14 mouse cellular contexts compared by ENCODE assay signal in the genomic region with DNA sequence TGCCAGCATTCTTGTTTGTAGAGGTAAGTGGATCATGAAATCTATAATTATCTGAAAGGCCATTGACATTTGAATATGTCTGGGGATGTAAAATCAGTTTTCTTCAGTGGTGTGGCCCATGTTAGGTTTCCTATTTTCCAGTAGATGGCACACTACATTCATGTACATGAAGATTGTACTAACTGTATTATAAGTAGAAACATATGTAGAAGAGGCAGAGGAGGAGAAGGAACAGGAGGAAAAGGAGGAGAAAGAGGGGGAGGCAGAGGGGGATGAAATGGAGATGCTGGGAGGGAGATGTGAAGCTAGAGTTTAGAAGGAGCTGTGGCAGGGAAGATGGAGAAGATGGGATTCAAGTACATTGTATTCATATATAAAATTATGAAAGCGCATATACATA.
DNase-seq lines count a peak whose midpoint lies in the region; ATAC-seq and TF ChIP-seq lines count a peak whose summit lies in the region.
"Had no signal": no experiment of that assay in that cellular context is flagged by ENCODE, and none has a peak within 500 bp of the region (broad histone marks: within the 10 kb centered on the region; RNA-seq: fewer than 3 reads in every experiment).

No protein-coding gene starts in this region.

- no peak overlapping the region for H3K4me3 ChIP-seq in hindbrain, postnatal 0 days (ENCODE audit: low read length)
- H3K4me3 ChIP-seq in hindbrain, embryonic 12.5 days, result no peak overlapping the region
- H3K4me3 ChIP-seq in lung, embryonic 14.5 days (ENCODE audit: low read depth, low read length), result no peak overlapping the region
- H3K4me3 ChIP-seq in embryonic facial prominence, embryonic 11.5 days (ENCODE audit: low read depth, low read length), result no peak overlapping the region
- no peak overlapping the region for H3K4me3 ChIP-seq in limb, embryonic 14.5 days (replicated peaks; ENCODE audit: low read length)
- H3K4me3 ChIP-seq: gastrocnemius, adult 2 months; heart, embryonic 15.5 days; liver, embryonic 15.5 days; megakaryocyte, embryonic 14.5 days had no signal

- no peak overlapping the region for H3K4me2 ChIP-seq in hindbrain, postnatal 0 days (ENCODE audit: low read depth, low read length)
- no peak overlapping the region for H3K4me2 ChIP-seq in hindbrain, embryonic 12.5 days (replicated peaks)
- H3K4me2 ChIP-seq in lung, embryonic 14.5 days, result no peak overlapping the region
- H3K4me2 ChIP-seq in embryonic facial prominence, embryonic 11.5 days (ENCODE audit: low read depth, low read length), result no peak overlapping the region
- H3K4me2 ChIP-seq in limb, embryonic 14.5 days (replicated peaks; ENCODE audit: low read depth, low read length, severe bottlenecking), result no peak overlapping the region
- H3K4me2 ChIP-seq: heart, embryonic 15.5 days; liver, embryonic 15.5 days had no signal

- H3K36me3 ChIP-seq in hindbrain, postnatal 0 days (ENCODE audit: insufficient read depth, low read length), result no peaks in the 10 kb centered on the region
- no peaks in the 10 kb centered on the region for H3K36me3 ChIP-seq in hindbrain, embryonic 12.5 days
- no peaks in the 10 kb centered on the region for H3K36me3 ChIP-seq in lung, embryonic 14.5 days (ENCODE audit: insufficient read depth)
- no peaks in the 10 kb centered on the region for H3K36me3 ChIP-seq in embryonic facial prominence, embryonic 11.5 days (replicated peaks; ENCODE audit: control insufficient read depth, insufficient read depth, low read depth, low read length)
- no peaks in the 10 kb centered on the region for H3K36me3 ChIP-seq in limb, embryonic 14.5 days (ENCODE audit: control insufficient read depth, insufficient read depth, low read length)
- H3K36me3 ChIP-seq: heart, embryonic 15.5 days; liver, embryonic 15.5 days had no signal

- H3K27me3 ChIP-seq in hindbrain, postnatal 0 days (ENCODE audit: insufficient read depth, low read length), result no peaks in the 10 kb centered on the region
- no peaks in the 10 kb centered on the region for H3K27me3 ChIP-seq in hindbrain, embryonic 12.5 days
- no peaks in the 10 kb centered on the region for H3K27me3 ChIP-seq in lung, embryonic 14.5 days (ENCODE audit: insufficient read depth, low read length)
- no peaks in the 10 kb centered on the region for H3K27me3 ChIP-seq in embryonic facial prominence, embryonic 11.5 days (ENCODE audit: control insufficient read depth, insufficient read depth, low read length)
- H3K27me3 ChIP-seq in limb, embryonic 14.5 days (ENCODE audit: control insufficient read depth, insufficient read depth, low read length), result no peaks in the 10 kb centered on the region
- H3K27me3 ChIP-seq: heart, embryonic 15.5 days; liver, embryonic 15.5 days; megakaryocyte, embryonic 14.5 days had no signal

- H3K9me3 ChIP-seq in hindbrain, postnatal 0 days (ENCODE audit: low read length), result no peaks in the 10 kb centered on the region
- no peaks in the 10 kb centered on the region for H3K9me3 ChIP-seq in hindbrain, embryonic 12.5 days (replicated peaks)
- no peaks in the 10 kb centered on the region for H3K9me3 ChIP-seq in lung, embryonic 14.5 days (ENCODE audit: low read depth, low read length)
- H3K9me3 ChIP-seq in embryonic facial prominence, embryonic 11.5 days (replicated peaks; ENCODE audit: control insufficient read depth, low read length), result no peaks in the 10 kb centered on the region
- H3K9me3 ChIP-seq in limb, embryonic 14.5 days (ENCODE audit: control insufficient read depth, low read length), result no peaks in the 10 kb centered on the region
- H3K9me3 ChIP-seq: heart, embryonic 15.5 days; liver, embryonic 15.5 days had no signal

- no peaks in the 10 kb centered on the region for H3K4me1 ChIP-seq in hindbrain, postnatal 0 days (ENCODE audit: insufficient read depth, low read length)
- H3K4me1 ChIP-seq in hindbrain, embryonic 12.5 days, result no peaks in the 10 kb centered on the region
- H3K4me1 ChIP-seq in lung, embryonic 14.5 days (ENCODE audit: insufficient read depth), result no peaks in the 10 kb centered on the region
- H3K4me1 ChIP-seq in embryonic facial prominence, embryonic 11.5 days (ENCODE audit: control insufficient read depth, insufficient read depth, low read length), result no peaks in the 10 kb centered on the region
- H3K4me1 ChIP-seq in limb, embryonic 14.5 days (ENCODE audit: control insufficient read depth, insufficient read depth, low read length), result no peaks in the 10 kb centered on the region
- H3K4me1 ChIP-seq: heart, embryonic 15.5 days; liver, embryonic 15.5 days; megakaryocyte, embryonic 14.5 days had no signal

- no peak overlapping the region for H3K27ac ChIP-seq in hindbrain, postnatal 0 days
- no peak overlapping the region for H3K27ac ChIP-seq in hindbrain, embryonic 12.5 days
- H3K27ac ChIP-seq in lung, embryonic 14.5 days (ENCODE audit: low read depth), result no peak overlapping the region
- H3K27ac ChIP-seq in embryonic facial prominence, embryonic 11.5 days (replicated peaks; ENCODE audit: low read depth, low read length), result no peak overlapping the region
- H3K27ac ChIP-seq in limb, embryonic 14.5 days (replicated peaks; ENCODE audit: low read depth, low read length), result no peak overlapping the region
- H3K27ac ChIP-seq: gastrocnemius, adult 2 months; heart, embryonic 15.5 days; liver, embryonic 15.5 days had no signal

- no peak for TF ChIP-seq POLR2A in limb, embryonic 14.5 days (IDR thresholded peaks at IDR 0.05; ENCODE audit: borderline replicate concordance, extremely low read depth, insufficient read depth, insufficient read length)

- DNase-seq in hindbrain, postnatal 0 days (ENCODE audit: low spot score), result peak; percentile 26
- DNase-seq in lung, embryonic 14.5 days, result peak; percentile 39
- DNase-seq in lung, postnatal 36 days, result no peak
- peak; percentile 54 for DNase-seq in embryonic facial prominence, embryonic 11.5 days (ENCODE audit: low spot score)
- peak; percentile 11 for DNase-seq in limb, embryonic 14.5 days (ENCODE audit: low spot score)
- DNase-seq in urinary bladder, postnatal 4 days (ENCODE audit: low spot score in 2 of 2), result no peak
- no peak for DNase-seq in gastrocnemius, adult 8-10 months (ENCODE audit: low spot score in 2 of 2)
- DNase-seq: gastrocnemius, adult 2 months; layer of hippocampus, adult 9-11 months had no signal

- no peak for ATAC-seq in hindbrain, postnatal 0 days
- no peak for ATAC-seq in hindbrain, embryonic 12.5 days (ENCODE audit: low FRiP score)
- no peak for ATAC-seq in lung, embryonic 14.5 days (ENCODE audit: insufficient read depth)
- ATAC-seq in embryonic facial prominence, embryonic 11.5 days (replicated peaks; ENCODE audit: insufficient number of reproducible peaks, low FRiP score, low TSS enrichment, low read depth), result 0 out of 2 replicates have a peak, but pooled peaks have one; percentile 73
- peak; percentile 68; the same call in 1 of the 2 replicates for ATAC-seq in limb, embryonic 14.5 days (ENCODE audit: low FRiP score, low read depth)
- ATAC-seq: inflammation-experienced regulatory T-cells, adult 6 months had no signal

- TF ChIP-seq CTCF in hindbrain, postnatal 0 days (IDR thresholded peaks at IDR 0.05; ENCODE audit: low read depth), result peak; percentile 56
- TF ChIP-seq CTCF in lung, embryonic 14.5 days (IDR thresholded peaks at IDR 0.05; ENCODE audit: low read depth), result peak; percentile 35; the same call in 1 of the 2 replicates

- WGBS in hindbrain, postnatal 0 days, result 89% methylated on average over 1 of the region's 1 CpGs
- 97% methylated on average over 1 of the region's 1 CpGs for WGBS in hindbrain, embryonic 12.5 days
- 88% methylated on average over 1 of the region's 1 CpGs for WGBS in lung, embryonic 14.5 days
- 100% methylated on average over 1 of the region's 1 CpGs for WGBS in embryonic facial prominence, embryonic 11.5 days
- 58% methylated on average over 1 of the region's 1 CpGs for WGBS in limb, embryonic 14.5 days

- H3K9ac ChIP-seq in hindbrain, postnatal 0 days (replicated peaks; ENCODE audit: low read length), result no peak overlapping the region
- H3K9ac ChIP-seq in hindbrain, embryonic 12.5 days, result no peak overlapping the region
- no peak overlapping the region for H3K9ac ChIP-seq in lung, embryonic 14.5 days
- H3K9ac ChIP-seq in embryonic facial prominence, embryonic 11.5 days (replicated peaks; ENCODE audit: low read length), result no peak overlapping the region
- no peak overlapping the region for H3K9ac ChIP-seq in limb, embryonic 14.5 days (ENCODE audit: low read depth, low read length, severe bottlenecking)
- H3K9ac ChIP-seq: heart, embryonic 15.5 days; liver, embryonic 15.5 days had no signal

Comparison
In these comparisons a context has a peak if more than half of its experiments do, and no peak if none do; other contexts are left out.
1. DNase-seq: peak in hindbrain, postnatal 0 days (single experiment), lung, embryonic 14.5 days (single experiment), embryonic facial prominence, embryonic 11.5 days (single experiment) and limb, embryonic 14.5 days (single experiment); none in lung, postnatal 36 days (single experiment), urinary bladder, postnatal 4 days (0 of 2) and gastrocnemius, adult 8-10 months (0 of 2).
2. ATAC-seq: peak in embryonic facial prominence, embryonic 11.5 days (single experiment) and limb, embryonic 14.5 days (single experiment); none in hindbrain, postnatal 0 days (single experiment), hindbrain, embryonic 12.5 days (single experiment) and lung, embryonic 14.5 days (single experiment).